Mouse (Mus musculus) CD4-positive, CD25-positive, alpha-beta regulatory T cell, adult 4 months (primary cell): ENCODE measurements around the gene Gjc2. TPM values are rescaled to one million over a fixed set of nuclear protein-coding genes. Genes with fewer than 3 reads are reported as not detected.

Experiments used
- ATAC-seq: one replicate; pipeline ENCODE4 v1.8.0; 2017
- polyA plus RNA-seq, 2 experiments: library from polyadenylated mRNA; unstranded; fragments of 100-300 nt; shearing (Covaris generic); gene quantifications; one replicate each; pipeline ENCODE4 v1.2.1; 2017

Gene Gjc2
- polyA plus RNA-seq, 2 experiments from 2014 or later = not detected

- peak; percentile 94 for ATAC-seq
These were observed 19.3 kb upstream of the Gjc2 start, which contains the start of gene Mrpl55 for GRCm38 (mm10) chr11:59202081-59202995. TSS of gene Mrpl55 (plus strand) at chr11:59202486.

DNA sequence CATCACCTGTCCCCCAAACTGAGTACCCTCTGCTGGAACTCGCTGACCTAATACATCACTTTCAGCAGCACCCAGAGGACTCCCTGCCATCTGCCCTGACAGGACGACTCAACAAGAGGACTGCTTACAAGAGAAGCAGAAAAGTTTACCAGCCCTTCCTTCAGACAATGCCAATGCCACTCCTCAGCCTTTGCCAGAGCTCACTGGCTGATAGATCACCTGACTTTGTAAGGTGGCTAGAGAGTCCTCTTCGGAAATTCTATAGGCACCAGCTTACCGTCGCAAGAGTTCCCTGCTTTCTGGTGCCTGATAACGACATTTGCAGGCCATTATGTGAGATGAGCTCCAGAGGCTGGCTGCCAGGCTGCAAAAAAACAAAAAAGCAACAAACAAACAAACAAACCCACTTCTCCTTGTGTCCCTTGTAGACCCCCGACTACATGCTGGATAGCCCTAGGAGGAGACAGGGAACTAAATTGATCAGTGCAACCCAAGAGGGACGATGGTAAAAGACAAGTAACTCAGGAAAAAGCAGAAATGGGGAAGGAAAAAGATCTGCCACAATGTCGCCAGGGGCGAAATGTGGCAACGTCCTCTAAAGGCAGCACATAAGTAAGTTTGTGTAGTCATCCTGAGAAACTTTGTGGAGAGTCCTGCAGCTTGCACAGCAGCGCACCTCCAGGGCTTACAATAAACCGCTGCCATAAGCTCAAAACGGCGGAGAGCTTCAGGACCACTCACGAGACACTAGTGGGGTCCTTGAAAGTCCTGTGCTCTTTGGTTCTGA is 18.4 kb upstream of the Gjc2 start:
- ATAC-seq = peak; percentile 2

- no peak for ATAC-seq
These were observed 13.2 kb upstream of the Gjc2 start for GRCm38 (mm10) chr11:59196230-59196629.

DNA sequence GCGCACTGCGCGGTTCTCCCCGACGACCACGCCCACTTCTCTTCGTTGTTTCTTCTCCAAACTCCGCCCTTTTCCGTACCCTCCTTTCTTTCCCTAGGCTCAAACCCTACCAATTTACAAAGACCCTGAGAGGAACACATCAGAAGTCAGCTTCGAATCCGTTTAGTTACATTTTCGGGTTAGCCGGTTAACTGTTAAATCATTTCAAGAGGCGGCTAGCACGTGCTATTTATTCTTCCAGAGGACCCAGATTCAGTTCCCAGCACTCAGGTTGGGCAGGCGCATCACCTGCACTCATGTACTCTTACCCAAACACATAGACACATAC is 9.0 kb upstream of the Gjc2 start, which contains the start of gene Guk1:
Guk1 (minus strand) TSS at position 154 of the 328 bp plus-strand sequence.
- no peak for ATAC-seq

DNA sequence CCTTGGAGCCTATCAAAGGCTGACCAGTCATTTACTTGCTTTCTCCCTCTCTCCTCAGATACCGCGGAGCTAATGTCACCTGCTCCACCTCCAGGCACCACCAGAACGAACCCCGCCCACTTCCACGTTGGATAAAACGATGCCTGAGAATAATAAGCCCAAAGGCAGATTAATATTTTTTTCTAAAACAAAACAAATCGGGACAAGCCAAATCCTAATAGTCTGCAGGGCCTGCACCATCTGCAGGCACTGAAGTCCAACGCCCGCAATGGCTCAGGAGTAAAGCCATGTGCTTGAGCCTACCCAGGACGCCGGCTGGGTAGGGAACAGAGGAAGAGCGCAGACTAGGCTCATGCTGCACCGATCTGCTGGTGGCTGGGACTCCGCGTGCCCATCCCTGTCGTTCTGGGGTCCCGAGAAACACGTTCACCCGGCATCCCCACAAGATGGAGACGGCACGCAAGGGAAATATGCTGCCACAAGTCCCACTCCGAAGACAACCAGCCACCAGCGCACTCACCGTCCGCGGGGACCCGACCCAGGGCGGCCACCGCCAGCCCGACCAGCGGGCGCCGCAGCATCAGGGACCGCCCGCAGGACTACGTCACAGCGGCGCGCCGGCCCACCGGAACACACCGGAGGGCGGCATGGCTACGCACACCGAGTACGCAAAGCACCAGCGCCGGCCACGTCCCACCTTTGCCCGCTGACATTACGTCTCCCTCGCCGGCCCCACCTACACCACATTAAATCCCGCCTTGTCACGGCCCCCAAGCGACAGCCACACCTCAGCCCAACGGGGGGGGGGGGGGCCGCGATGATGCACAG is 8.4 kb upstream of the Gjc2 start:
- peak; percentile 96 for ATAC-seq

GRCm38 (mm10) chr11:59187706-59188105 is 4.7 kb upstream of the Gjc2 start:
- no peak for ATAC-seq

DNA sequence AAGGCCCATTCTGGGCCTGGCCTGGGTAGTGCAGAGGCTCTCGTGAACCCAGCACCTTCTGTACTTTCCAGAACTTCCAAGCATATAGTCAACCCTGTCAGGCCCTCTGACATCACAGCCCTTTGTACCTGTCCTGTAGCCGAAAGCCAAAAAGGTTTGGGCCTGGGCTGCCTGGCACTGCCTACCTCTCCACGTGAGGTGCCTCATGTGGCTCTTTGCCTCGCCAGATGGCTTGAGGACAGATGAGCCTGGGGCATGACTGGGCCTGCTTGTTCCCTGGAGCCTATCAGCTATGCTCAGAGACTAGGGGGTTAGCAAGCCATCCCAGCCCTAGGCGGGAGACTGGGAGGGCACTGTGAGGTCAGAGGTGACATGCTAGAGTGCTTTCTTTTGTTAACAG is 2.5 kb upstream of the Gjc2 start:
- no peak for ATAC-seq

- ATAC-seq = peak; percentile 77
These were observed 808 bp upstream of the Gjc2 start for GRCm38 (mm10) chr11:59183821-59184220.

- ATAC-seq = no peak
These were observed 6.1 kb downstream of the Gjc2 start for GRCm38 (mm10) chr11:59176921-59177320.

GRCm38 (mm10) chr11:59176475-59176874 is 6.5 kb downstream of the Gjc2 start:
- no peak for ATAC-seq

DNA sequence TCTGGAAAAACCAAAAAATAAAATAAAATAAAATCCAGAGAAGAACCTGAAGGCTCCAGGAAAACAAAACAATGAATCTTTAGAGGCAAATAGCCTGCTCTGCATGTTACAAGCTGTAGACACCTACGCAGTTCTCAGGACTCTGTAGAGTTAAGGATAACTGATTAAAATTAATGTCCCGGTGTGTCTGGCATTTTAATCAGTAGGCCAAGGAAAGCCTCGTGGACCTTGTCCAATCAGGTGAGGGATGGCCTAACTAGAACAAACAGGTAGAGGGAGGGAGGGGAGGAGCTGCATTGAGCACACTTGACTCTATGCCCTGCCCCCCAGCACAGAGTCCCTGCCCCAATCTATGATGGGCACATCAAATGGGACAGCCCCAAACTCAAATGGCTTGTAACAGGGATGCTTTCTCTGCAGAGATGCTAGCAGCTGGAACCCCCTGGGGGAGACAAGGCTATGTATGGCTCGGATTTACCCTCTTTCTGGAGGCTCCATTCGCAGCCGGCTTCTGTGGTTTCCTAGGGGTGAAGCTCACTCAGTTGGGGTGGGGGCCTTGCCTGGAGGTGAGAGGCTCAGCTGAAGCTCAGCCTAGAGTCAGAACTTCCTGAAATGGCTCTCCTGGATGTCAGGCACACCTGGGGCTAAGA is 8.7 kb downstream of the Gjc2 start:
- ATAC-seq = no peak

DNA sequence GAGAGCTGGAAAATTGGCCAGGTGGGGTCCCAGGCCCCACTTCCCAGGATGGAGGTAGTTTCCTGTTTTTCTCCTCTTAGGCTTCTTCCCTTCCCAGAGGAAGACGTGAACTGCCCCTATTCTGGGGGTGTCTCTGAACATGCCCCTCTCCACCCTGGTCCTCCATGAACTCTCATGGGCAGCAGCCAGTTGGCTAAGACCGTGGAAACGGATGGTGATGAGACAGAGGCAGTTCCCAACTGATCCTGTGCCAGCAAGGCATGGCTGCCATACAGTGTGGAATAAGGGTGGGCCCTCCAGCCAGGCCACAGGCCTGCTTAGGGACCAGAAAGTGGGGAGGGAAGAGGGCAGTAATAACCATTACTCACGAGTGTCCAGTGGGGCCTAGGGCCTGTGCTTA is 12.5 kb downstream of the Gjc2 start:
- no peak for ATAC-seq

DNA sequence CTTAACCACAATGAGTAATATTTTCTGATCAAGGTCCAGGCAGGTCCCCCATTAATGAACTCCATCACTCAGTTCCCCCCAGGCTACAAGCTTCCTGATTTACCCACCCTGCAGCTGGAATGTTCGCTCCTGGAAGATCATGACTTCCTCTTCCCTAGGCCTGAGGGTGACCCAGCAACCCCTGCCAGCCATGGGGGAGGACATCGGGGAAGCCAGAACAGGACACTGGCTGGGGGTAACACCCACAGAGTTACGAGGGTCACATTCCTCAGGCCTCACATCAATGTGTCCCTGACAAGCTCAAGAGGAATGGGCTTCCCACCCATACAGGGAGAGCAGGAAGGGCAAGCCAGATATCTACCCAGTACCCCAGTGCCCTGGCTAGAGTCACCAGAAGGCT is 13.2 kb downstream of the Gjc2 start:
- no peak for ATAC-seq

- no peak for ATAC-seq
These were observed 17.3 kb downstream of the Gjc2 start for GRCm38 (mm10) chr11:59165616-59166241.

GRCm38 (mm10) chr11:59164384-59164783 is 18.6 kb downstream of the Gjc2 start:
- ATAC-seq = no peak

DNA sequence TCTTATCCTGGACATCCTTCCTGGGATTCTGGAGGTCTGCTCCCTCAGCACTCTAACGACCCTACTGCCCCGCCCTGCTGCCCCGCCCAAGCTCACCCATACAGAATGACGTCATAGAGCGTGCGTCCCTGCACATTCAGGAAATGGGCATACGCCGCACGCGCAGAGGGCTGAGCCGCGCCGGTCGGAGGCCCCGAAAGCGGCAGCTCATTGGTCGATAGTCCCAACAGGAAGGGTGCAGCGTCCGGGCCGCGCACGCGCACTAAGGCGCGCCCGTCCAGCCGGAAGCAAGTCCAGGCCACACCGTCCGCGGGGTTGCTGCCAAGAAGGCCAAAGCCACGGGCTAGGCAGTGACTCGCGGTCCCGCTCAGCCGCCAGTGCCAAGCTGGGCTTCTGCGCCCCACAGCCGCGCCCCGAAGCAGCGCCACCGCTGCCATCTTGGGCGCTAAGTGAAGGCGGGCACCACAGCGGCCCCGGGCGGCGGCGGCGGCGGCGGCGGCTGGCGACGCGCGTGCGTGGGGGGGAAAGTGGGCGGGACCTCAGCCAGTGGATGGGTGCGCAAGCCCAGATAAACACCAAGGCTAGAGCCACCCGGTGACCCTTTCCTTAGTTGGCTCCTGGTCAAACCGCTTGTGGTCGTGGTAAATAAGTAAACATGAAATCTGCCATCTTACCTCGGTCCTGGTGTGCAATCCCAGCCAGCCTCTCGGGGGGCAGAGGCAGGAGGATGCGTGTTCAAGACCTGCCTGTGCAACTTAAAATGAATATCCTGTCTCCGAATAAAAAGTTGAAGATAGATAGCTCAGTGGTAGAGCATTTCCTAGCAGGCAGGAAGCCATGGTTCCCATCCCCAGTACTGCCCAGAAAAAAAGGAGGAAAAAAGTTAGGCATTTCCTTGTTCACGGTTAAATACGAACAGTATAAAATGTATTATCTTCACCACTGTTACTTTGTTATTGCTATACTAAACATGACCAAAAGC is 19.5 kb downstream of the Gjc2 start, which contains the start of gene Iba57:
Iba57 (minus strand) TSS at position 485 of the 982 bp plus-strand sequence.
- peak; percentile 98 for ATAC-seq

DNA sequence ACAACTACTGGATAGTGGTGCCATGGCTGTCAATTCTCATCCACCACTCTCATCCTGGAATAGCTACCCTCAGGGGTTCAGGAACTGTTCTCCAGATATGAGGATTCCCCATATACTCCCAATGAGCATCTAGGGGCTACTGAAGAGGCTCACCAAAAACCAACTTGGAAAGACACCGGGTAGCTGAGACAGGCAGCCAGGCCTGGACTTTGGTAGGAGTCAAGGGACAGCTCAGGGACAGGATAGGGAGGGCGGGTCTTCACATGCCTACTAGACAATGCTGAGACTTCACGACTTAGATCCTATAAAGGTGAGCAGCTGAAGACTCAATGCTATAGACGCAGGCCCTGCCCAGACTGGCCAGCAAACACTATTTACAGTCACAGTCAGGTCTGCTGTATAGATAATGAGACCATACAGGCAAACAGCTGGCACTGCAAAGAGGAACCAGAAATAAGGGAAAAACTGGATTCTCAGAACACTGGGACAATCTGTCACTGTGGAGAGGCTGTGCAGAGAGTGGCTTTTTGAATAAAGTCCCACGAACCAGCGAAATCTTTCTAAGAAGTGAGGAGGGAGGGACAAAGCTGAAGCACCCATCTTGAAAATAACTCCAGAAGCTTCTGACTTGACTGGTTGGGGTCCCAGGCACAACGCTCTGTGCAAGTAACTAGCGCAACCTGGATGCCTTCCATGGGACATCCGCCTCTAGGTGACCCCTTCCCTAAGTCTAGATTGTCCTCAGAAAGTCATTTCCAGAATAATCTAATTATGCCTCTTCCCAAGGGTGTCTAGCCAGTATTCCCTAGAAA is 20.4 kb downstream of the Gjc2 start:
- no peak for ATAC-seq

DNA sequence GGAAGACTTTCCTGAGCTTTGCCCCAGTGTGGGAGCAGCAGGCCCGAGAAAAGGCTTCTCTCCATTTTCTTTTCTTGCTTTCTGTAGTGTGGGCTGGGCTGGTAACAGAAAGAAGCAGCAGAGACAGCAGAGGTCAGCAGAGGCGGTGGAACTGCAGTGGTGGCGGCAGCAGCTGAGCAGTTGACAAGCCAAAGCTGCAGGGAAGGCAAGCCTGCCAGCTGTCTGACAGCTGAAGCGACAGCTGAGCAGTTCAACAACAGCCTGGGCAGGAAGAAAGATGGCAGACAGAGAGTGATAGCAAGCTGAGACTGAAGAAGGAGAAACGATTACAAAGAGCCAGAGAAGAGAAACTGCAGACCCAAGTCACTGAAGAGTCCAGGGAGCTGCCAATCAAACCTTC is 21.6 kb downstream of the Gjc2 start:
- ATAC-seq = no peak

- ATAC-seq = no peak
These were observed 23.5 kb downstream of the Gjc2 start for GRCm38 (mm10) chr11:59159558-59159957.
